Mouse (Mus musculus): ENCODE measurements around the gene Hist1h3f. TPM values are rescaled to one million over a fixed set of nuclear protein-coding genes. Genes with fewer than 3 reads are reported as not detected.
"Not testable (repeated sequence)": the region's sequence is repeated elsewhere in the genome, so short reads cannot be mapped to it uniquely, and the experiment has no call there.

Gene Hist1h3f
- polyA plus RNA-seq, 1 experiment from 2014 or later = 1.5 TPM

DNA sequence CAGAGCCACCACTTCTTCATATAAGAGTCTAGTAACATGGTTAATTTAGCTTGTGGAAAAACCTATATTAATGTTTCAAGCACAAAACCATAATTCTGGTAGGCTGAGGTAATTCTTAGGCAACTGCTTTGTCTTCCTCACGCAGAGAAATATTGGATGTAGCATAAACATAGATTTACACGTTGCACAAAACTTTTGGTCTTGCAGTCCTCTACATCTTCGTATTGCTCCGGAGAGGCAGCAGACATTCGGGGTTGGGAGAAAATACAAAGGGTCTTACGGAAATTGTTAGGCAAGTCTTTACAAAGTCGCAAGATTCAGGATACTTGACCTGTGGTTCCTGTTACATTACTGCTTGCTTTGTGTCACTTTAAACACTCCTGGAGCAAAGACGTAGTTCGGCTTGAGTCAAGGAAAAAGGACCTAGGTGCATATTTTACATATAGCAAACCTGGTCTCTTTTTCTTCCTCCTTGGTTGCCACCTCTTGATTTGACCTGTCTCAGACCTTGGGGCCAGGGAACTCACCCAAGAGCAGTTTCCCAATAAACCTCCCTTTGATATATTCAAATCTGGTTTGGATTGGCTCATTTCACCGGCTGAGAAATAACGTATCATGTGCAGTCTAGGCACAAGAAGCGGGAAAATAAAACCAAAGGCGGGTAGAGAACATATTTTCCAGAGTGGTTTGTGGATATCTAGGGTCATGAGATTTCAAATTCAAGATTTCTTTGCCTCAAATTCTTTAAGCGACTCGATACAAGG lies 9.3 kb upstream of the Hist1h3f start:
- Histone ChIP-seq H3K4me1 (peaks cover 47% of the 10 kb centered on the region), H3K4me3 (peak overlapping the region; percentile 65), H3K27ac (replicated peaks) (peak overlapping the region; percentile 97), H3K9me3 (replicated peaks) (no peaks in the 10 kb centered on the region), H3K36me3 (no peaks in the 10 kb centered on the region), H3K27me3 (ENCODE audit: low read depth, poor library complexity, severe bottlenecking) (no peaks in the 10 kb centered on the region)
- DNase-seq (ENCODE audit: low spot score) = no peak
- 2% methylated on average over 15 of the region's 15 CpGs for WGBS

DNA sequence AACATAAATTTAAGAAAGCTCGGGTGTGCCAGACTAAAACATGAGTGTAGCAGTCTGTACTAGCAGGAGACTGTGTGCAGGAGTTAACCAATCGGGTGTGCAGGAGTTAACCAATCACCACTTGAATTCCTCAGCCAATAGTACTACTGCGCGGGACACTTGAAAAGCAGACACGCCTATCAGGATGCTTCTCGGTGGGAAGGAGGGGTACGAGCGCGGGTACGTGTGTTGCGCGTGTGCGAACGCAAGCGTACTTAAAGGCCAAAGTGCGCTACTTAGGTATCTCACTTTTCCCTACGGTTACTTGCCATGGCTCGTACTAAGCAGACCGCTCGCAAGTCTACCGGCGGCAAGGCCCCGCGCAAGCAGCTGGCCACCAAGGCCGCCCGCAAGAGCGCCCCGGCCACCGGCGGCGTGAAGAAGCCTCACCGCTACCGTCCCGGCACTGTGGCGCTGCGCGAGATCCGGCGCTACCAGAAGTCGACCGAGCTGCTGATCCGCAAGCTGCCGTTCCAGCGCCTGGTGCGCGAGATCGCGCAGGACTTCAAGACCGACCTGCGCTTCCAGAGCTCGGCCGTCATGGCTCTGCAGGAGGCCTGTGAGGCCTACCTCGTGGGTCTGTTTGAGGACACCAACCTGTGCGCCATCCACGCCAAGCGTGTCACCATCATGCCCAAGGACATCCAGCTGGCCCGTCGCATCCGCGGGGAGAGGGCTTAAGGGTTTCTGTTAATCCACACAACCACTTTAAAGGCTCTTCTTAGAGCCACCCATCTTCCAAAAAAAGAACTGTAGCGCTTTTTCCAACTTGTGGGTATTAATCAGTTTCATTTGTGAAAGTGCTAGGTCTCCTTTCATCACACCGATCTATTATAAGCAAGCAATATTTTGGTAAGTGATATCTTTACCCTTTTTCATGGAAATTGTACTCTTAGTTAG lies 8.4 kb upstream of the Hist1h3f start, which contains the start of gene Hist1h3g:
Gene Hist1h3g, plus strand, starts transcription at position 286 of the 939 bp plus-strand sequence.
- peak within 1 kb of the TSS; percentile 97 for H3K27ac ChIP-seq (replicated peaks)
- not testable (repeated sequence) for H3K36me3 ChIP-seq; H3K27me3 ChIP-seq (ENCODE audit: low read depth, poor library complexity, severe bottlenecking); H3K9me3 ChIP-seq (replicated peaks)
- WGBS = under 1% methylated on average over 53 of the region's 62 CpGs
- peak; percentile 92 for DNase-seq (ENCODE audit: low spot score)
- H3K4me3 ChIP-seq = peak within 1 kb of the TSS; percentile 65
- peaks cover 44% of the 10 kb centered on the region for H3K4me1 ChIP-seq

DNA sequence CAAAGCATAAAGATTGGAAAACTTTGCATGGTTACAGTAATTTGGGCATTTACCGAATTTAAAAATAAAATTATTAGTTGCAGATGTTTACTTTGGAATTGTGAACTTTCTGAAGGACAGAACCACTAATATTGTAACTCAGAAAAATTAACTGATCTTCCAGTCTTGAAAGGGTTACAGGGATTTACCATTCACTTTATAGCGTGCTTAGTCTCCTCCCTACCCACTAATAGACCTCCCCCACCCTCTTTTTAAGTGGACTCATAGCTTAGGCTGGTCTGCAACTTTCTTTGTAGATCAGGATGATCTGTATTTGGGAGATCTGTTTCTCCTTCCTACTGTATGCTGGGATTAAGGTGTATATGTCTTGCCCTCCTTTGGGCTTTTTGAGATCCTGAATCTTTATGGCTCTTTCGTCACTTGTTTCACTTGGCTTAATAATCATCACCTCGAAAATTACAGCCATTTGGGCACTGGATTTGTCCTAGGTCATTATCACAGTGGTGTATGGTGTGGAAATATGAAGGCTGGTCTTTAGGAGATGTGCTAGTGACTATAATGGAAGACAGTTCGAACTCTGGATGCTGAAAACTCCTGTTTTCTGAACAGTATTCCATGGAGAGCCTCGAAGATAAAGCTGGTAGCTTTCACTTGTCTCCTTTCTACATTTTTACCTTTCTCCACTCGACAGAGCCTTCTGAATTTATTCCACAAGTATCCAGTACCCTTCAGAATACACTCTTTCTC lies 7.6 kb upstream of the Hist1h3f start:
- 23% methylated on average over 7 of the region's 7 CpGs for WGBS
- Histone ChIP-seq H3K4me1 (peaks cover 44% of the 10 kb centered on the region), H3K27ac (replicated peaks) (peak overlapping the region; percentile 97), H3K36me3 (no peaks in the 10 kb centered on the region), H3K9me3 (replicated peaks) (no peaks in the 10 kb centered on the region), H3K4me3 (peak overlapping the region; percentile 65), H3K27me3 (ENCODE audit: low read depth, poor library complexity, severe bottlenecking) (no peaks in the 10 kb centered on the region)
- DNase-seq (ENCODE audit: low spot score) = no peak

DNA sequence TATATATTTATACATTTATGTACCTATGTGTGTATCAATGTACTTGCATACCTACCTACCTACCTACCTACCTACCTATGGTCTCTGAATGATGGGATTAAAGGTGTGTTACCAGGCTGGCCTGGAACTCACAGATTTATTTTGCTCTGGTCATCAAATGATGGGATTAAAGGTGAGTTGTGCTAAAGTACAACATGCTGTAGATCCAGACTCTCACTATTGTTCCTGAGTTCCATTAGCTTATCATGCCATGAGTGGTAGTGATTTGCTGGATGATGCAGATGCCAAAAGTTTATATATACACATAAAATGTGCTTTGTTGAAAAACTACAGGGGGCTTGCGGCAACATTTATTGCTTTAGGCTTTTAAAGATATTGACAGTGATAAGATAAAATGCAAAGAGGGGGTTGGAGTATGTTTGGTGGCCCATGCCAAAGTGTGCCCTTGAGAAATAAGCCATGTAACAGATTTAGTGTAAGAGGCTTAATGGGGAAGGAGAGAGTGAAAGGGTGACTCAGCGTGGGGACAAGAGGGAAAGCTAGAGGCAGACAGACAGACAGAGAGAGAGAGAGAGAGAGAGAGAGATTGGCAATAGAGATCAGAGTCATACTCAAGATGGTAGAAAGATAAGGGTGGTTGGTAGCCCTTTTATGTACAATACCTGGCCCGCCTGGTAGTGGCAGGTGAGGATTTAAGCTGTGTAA lies 6.7 kb upstream of the Hist1h3f start:
- H3K9me3 ChIP-seq (replicated peaks) = no peaks in the 10 kb centered on the region
- no peak for DNase-seq (ENCODE audit: low spot score)
- WGBS = 82% methylated on average over 3 of the region's 3 CpGs
- H3K27me3 ChIP-seq (ENCODE audit: low read depth, poor library complexity, severe bottlenecking) = no peaks in the 10 kb centered on the region
- peak overlapping the region; percentile 65 for H3K4me3 ChIP-seq
- H3K4me1 ChIP-seq = peaks cover 47% of the 10 kb centered on the region
- peak overlapping the region; percentile 97 for H3K27ac ChIP-seq (replicated peaks)
- H3K36me3 ChIP-seq = no peaks in the 10 kb centered on the region

DNA sequence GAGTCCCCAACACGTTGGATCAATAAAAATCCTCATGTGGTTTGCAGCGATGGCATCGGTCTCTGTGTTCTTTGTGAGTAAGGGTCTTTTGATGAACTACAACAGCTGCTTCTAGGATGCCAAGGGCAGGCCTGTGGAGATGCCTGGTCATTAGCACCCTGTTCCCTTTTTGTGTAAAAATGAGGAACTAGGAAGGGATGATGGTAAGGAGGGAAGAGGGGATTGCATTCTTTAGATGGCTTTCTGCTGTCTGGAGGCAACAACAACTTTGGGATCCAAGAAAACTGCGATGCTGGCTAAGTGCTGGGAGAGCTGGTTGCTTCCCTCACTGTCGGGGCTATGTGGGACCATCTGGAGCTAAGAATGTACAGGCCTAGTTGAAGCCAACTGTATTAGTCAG lies 5.6 kb upstream of the Hist1h3f start:
- DNase-seq (ENCODE audit: low spot score) = no peak
- H3K4me3 ChIP-seq = 0 out of 2 replicates have a peak overlapping the region, but pooled peaks have one; percentile 7
- WGBS = 84% methylated on average over 5 of the region's 5 CpGs
- no peaks in the 10 kb centered on the region for H3K36me3 ChIP-seq
- peak overlapping the region; percentile 61 for H3K27ac ChIP-seq (replicated peaks)
- peaks cover 42% of the 10 kb centered on the region for H3K4me1 ChIP-seq
- H3K9me3 ChIP-seq (replicated peaks) = no peaks in the 10 kb centered on the region
- H3K27me3 ChIP-seq (ENCODE audit: low read depth, poor library complexity, severe bottlenecking) = no peaks in the 10 kb centered on the region

DNA sequence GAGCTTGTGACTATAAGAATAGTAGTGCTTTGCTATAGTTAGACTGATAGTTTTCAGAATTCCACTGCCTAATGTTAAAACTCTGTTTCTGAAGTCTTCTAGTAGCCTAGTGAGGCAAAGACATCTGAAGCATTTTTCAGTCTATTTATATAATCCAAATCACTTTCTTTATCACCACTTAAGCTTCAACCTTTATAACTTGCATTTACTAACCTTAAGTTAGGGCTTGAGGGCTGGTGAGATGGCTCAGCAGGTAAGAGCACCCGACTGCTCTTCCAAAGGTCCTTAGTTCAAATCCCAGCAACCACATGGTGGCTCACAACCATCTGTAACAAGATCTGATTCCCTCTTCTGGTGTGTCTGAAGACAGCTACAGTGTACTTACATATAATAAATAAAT lies 4.0 kb upstream of the Hist1h3f start:
- H3K27ac ChIP-seq (replicated peaks); H3K36me3 ChIP-seq; H3K4me3 ChIP-seq; DNase-seq (ENCODE audit: low spot score); H3K9me3 ChIP-seq (replicated peaks); H3K27me3 ChIP-seq (ENCODE audit: low read depth, poor library complexity, severe bottlenecking): not testable (repeated sequence)
- H3K4me1 ChIP-seq = peaks cover 34% of the 10 kb centered on the region
- 72% methylated on average over 1 of the region's 1 CpGs for WGBS

DNA sequence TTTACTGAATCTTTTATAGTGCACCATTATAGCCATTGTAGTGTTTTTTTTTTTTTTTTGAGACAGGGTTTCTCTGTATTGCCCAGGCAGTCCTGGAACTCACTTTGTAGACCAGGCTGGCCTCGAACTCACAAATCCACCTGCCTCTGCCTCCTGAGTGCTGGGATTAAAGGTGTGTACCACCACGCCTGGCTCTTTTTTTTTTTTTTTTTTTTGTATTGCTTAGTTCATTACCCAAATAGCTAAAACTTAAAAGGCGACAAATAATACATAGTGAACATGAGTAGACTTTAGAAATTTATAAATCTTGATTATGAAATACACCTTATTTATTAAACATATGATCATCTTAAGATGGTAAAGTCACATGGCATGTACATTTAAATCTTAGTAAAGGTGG lies 2.4 kb upstream of the Hist1h3f start:
- peak overlapping the region; percentile 60; the same call in 1 of the 2 replicates for H3K4me3 ChIP-seq

DNA sequence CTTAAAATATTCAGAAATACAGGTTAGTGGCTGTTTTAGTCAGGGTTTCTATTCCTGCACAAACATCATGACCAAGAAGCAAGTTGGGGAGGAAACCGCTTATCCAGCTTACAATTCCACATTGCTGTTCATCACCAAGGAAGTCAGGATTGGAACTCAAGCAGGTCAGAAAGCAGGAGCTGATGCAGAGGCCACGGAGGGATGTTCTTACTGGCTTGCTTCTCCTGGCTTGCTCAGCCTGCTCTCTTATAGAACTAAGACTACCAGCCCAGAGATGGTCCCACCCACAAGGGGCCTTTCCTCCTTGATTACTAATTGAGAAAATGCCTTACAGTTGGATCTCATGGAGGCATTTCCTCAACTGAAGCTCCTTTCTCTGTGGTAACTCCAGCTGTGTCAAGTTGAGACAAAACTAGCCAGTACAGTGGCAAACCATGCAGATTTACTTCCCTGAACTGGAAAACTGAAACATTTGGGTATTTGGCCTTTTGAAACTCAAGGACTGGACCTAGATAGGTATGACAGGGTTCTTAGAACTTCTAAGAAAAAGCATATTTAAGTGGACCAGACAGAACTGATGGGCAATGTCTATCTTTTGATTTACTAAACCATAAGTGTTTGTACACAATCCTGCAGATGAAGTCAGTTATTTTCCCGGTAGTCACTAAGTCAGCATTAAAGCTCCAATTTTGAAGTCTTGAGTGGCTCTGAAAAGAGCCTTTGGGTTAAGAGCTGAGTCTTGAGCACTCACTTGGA lies 1.4 kb upstream of the Hist1h3f start:
- H3K36me3 ChIP-seq; DNase-seq (ENCODE audit: low spot score); H3K27me3 ChIP-seq (ENCODE audit: low read depth, poor library complexity, severe bottlenecking); H3K9me3 ChIP-seq (replicated peaks): not testable (repeated sequence)
- WGBS = 3% methylated on average over 3 of the region's 3 CpGs
- Histone ChIP-seq H3K27ac (replicated peaks) (peak overlapping the region; percentile 95), H3K4me3 (peak overlapping the region; percentile 60), H3K4me1 (peaks cover 23% of the 10 kb centered on the region)

More for the DNA sequence above, 2.4 kb upstream of the Hist1h3f start:
- H3K27me3 ChIP-seq (ENCODE audit: low read depth, poor library complexity, severe bottlenecking) = no peaks in the 10 kb centered on the region
- 83% methylated on average over 3 of the region's 3 CpGs for WGBS
- H3K27ac ChIP-seq (replicated peaks) = peak overlapping the region; percentile 95
- no peaks in the 10 kb centered on the region for H3K9me3 ChIP-seq (replicated peaks)
- H3K4me1 ChIP-seq = peaks cover 32% of the 10 kb centered on the region
- H3K36me3 ChIP-seq = no peaks in the 10 kb centered on the region
- DNase-seq (ENCODE audit: low spot score) = no peak

DNA sequence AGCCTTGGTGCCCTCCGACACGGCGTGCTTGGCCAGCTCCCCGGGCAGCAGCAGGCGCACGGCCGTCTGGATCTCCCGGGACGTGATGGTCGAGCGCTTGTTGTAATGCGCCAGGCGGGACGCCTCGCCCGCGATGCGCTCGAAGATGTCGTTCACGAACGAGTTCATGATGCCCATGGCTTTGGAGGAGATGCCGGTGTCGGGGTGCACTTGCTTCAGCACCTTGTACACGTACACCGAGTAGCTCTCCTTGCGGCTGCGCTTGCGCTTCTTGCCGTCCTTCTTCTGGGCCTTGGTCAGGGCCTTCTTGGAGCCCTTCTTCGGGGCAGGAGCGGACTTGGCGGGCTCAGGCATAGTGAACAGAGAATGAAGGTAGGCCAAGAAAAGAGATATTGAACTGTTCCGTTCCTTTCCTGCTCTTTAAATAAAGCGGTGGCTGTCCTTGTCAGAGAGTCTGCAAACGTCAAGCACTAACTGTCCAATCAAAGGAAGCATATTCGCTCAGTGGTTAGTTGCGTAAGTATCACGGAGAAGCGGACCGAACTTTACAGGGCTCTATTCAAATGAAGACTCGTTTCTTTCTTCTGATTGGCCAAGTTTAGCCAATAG lies 749 bp upstream of the Hist1h3f start, which contains the start of gene Hist1h2bh:
Gene Hist1h2bh, minus strand, starts transcription at position 394 of the 609 bp plus-strand sequence.
- not testable (repeated sequence) for H3K9me3 ChIP-seq (replicated peaks); H3K27me3 ChIP-seq (ENCODE audit: low read depth, poor library complexity, severe bottlenecking); H3K36me3 ChIP-seq
- Histone ChIP-seq H3K4me1 (peaks cover 17% of the 10 kb centered on the region), H3K27ac (replicated peaks) (peak within 1 kb of the TSS; percentile 95), H3K4me3 (peak within 1 kb of the TSS; percentile 60)
- peak; percentile 79 for DNase-seq (ENCODE audit: low spot score)
- WGBS = 0% methylated on average over 42 of the region's 42 CpGs

DNA sequence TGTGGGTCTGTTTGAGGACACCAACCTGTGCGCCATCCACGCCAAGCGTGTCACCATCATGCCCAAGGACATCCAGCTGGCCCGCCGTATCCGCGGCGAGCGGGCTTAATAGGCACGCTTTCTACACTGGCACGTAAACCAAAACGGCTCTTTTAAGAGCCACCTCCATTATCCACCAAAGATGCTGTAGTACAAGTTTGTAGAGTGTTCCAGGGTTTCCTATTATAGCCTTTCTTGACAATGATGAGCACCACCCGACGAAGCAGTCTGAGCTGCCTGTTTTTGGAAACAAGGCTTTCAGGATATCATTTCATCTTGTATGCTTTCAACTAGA lies 902 bp downstream of the Hist1h3f start:
- H3K4me1 ChIP-seq = peaks cover 17% of the 10 kb centered on the region
- H3K9me3 ChIP-seq (replicated peaks); DNase-seq (ENCODE audit: low spot score); H3K27me3 ChIP-seq (ENCODE audit: low read depth, poor library complexity, severe bottlenecking); H3K36me3 ChIP-seq: not testable (repeated sequence)
- 0% methylated on average over 13 of the region's 14 CpGs for WGBS
- H3K4me3 ChIP-seq = peak overlapping the region; percentile 60
- H3K27ac ChIP-seq (replicated peaks) = peak overlapping the region; percentile 95

DNA sequence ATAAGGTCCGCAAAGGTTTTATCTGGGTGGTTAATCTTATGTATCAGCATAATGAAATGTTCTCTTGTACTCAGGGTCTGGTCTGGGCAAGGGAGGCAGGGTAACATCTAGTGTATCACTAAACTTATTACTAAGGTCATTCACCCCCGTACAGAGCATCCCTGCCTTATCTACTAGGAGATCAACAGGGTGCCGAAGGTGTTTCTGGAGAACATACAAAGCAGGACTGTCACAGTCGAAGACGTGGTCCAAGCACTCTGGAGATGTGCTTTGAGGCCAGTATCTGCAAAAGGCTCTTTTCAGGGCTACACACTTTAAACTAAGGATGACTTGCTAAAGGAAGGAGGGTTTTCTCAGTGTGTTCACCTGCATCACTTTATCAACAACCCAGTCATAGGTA lies 2.8 kb downstream of the Hist1h3f start:
- Histone ChIP-seq H3K27ac (replicated peaks) (peak overlapping the region; percentile 72), H3K4me3 (peak overlapping the region; percentile 7; the same call in 1 of the 2 replicates), H3K9me3 (replicated peaks) (no peaks in the 10 kb centered on the region), H3K36me3 (no peaks in the 10 kb centered on the region), H3K4me1 (peaks cover 25% of the 10 kb centered on the region), H3K27me3 (ENCODE audit: low read depth, poor library complexity, severe bottlenecking) (no peaks in the 10 kb centered on the region)
- no peak for DNase-seq (ENCODE audit: low spot score)
- WGBS = 80% methylated on average over 5 of the region's 5 CpGs

Data from midbrain, embryonic 10.5 days (tissue).